Mouse (Mus musculus) heart, postnatal 0 days (tissue): Measurements from ENCODE around the gene Brinp2. TPM values are rescaled to one million over a fixed set of nuclear protein-coding genes. Genes with fewer than 3 reads are reported as not detected.

Source experiments
- ATAC-seq: fragments of 200-750 bp; cut with Nextera tagmentation; 2 replicates; pipeline ENCODE4 v1.8.0; 2017; ENCODE audit warnings: low read depth, moderate number of reproducible peaks, moderate library complexity; ENCODE audit not compliant: insufficient read depth
- DNase-seq: peaks from one replicate; pipeline ENCODE4 v3.0.0-alpha.2; 2016; ENCODE audit warnings: low spot score
- H3K27ac ChIP-seq: fragments of 300-500 bp; sonication (generic); 2 replicates; pipeline ENCODE4 v1.5.1; 2014; ENCODE audit warnings: low read depth, mild to moderate bottlenecking
- H3K27me3 ChIP-seq: fragments of 300-500 bp; sonication (generic); 2 replicates; pipeline ENCODE4 v1.6.1; 2014; ENCODE audit warnings: low read length, mixed read lengths; ENCODE audit not compliant: control insufficient read depth, insufficient read depth
- H3K36me3 ChIP-seq: fragments of 300-500 bp; sonication (generic); replicated peaks from 2 replicates; pipeline ENCODE4 v1.6.1; 2014; ENCODE audit warnings: low read length, mixed read lengths; ENCODE audit not compliant: control insufficient read depth, insufficient read depth
- H3K4me1 ChIP-seq: fragments of 300-500 bp; sonication (generic); 2 replicates; pipeline ENCODE4 v1.6.1; 2014; ENCODE audit warnings: antibody characterized with exemption; ENCODE audit not compliant: control insufficient read depth, insufficient read depth
- H3K4me2 ChIP-seq: fragments of 300-500 bp; sonication (generic); 2 replicates; pipeline ENCODE4 v1.6.1; 2014; ENCODE audit warnings: low read depth, mild to moderate bottlenecking, low read length, moderate library complexity
- H3K4me3 ChIP-seq: fragments of 300-500 bp; sonication (generic); 2 replicates; pipeline ENCODE4 v1.5.1; 2014; ENCODE audit warnings: low read depth, low read length
- H3K9ac ChIP-seq: fragments of 300-500 bp; sonication (generic); replicated peaks from 2 replicates; pipeline ENCODE4 v1.6.1; 2014; ENCODE audit warnings: low read depth, low read length, mixed read lengths
- H3K9me3 ChIP-seq: fragments of 300-500 bp; sonication (generic); replicated peaks from 2 replicates; pipeline ENCODE4 v1.6.1; 2016; ENCODE audit warnings: low read length; ENCODE audit not compliant: control insufficient read depth
- CTCF ChIP-seq: IDR thresholded peaks from 2 replicates; pipeline ENCODE4 v1.5.1; 2016; ENCODE audit warnings: antibody characterized with exemption, control low read depth, low read depth
- EP300 ChIP-seq: IDR thresholded peaks from 2 replicates; pipeline ENCODE4 v1.6.1; 2016; ENCODE audit warnings: antibody characterized with exemption, low read depth
- WGBS: fragments of 180-500 bp; shearing (Covaris S2); extraction: QIAGEN DNeasy Blood & Tissue Kit; methylation state at CpG from one replicate; pipeline ENCODE4 v1.1.7; 2014; 5-methylcytosine and 5-hydroxymethylcytosine counted together
- polyA plus RNA-seq: library from polyadenylated mRNA; unstranded; fragments of >200 nt; fragmentation: Nextera tagmentation; extraction: Ambion mirVana; gene quantifications from 2 replicates; pipeline ENCODE4 v1.2.1, GENCODE M21; 2015
- total RNA-seq: library from RNA; depleted of rRNA; stranded (reverse); fragments of >200 nt; gene quantifications from 2 replicates; pipeline ENCODE4 v1.2.3, GENCODE M21; 2014; ENCODE audit warnings: low replicate concordance

Gene Brinp2
- total and polyA plus RNA-seq, 2 experiments from 2014 or later: 0.08 to 0.27 TPM

- ATAC-seq (no peak), DNase-seq (no peak)
- Histone ChIP-seq H3K4me1 (no peaks in the 10 kb centered on the region), H3K9me3 (no peaks in the 10 kb centered on the region), H3K27me3 (no peaks in the 10 kb centered on the region), H3K4me3 (no peak overlapping the region), H3K36me3 (no peaks in the 10 kb centered on the region), H3K4me2 (no peak overlapping the region), H3K27ac (no peak overlapping the region), H3K9ac (no peak overlapping the region)
- TF ChIP-seq EP300 (no peak), CTCF (no peak)
- WGBS: 82% methylated on average over 2 of the region's 2 CpGs
These were observed 29.2 kb upstream of the Brinp2 start for GRCm38 (mm10) chr1:158385311-158385710.

DNA sequence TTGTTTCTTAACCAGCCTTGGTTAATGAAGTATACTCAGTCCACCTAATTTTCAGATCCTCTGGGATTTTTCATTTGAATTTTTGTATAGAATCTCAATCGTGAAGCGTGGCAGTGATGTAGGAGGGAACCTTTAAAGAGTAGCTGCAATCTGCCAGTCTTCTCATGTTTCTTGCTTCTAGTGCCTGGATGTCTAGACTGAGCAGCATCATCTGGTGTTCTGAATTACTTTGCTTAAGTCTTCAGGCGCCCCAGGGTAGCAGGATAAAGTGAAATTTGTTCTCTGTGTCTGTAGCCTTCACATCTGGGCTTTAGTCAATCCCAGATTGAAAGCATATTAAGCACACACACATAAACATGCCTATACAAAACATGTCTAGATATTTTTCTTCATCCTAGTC, 27.1 kb upstream of the Brinp2 start:
- ATAC-seq: no peak

GRCm38 (mm10) chr1:158382277-158382676, 26.2 kb upstream of the Brinp2 start:
- DNase-seq (no peak), ATAC-seq (no peak)
- TF ChIP-seq EP300: no peak
- TF ChIP-seq CTCF: no peak
- Histone ChIP-seq H3K27ac (no peak overlapping the region), H3K4me2 (no peak overlapping the region), H3K4me3 (no peak overlapping the region), H3K9ac (no peak overlapping the region), H3K9me3 (no peaks in the 10 kb centered on the region), H3K36me3 (no peaks in the 10 kb centered on the region), H3K4me1 (no peaks in the 10 kb centered on the region), H3K27me3 (no peaks in the 10 kb centered on the region)
- WGBS: 74% methylated on average over 6 of the region's 6 CpGs

More for the DNA sequence above, 27.1 kb upstream of the Brinp2 start:
- Histone ChIP-seq H3K36me3 (no peaks in the 10 kb centered on the region), H3K9ac (no peak overlapping the region), H3K4me2 (no peak overlapping the region), H3K4me3 (no peak overlapping the region), H3K9me3 (no peaks in the 10 kb centered on the region), H3K27ac (no peak overlapping the region), H3K4me1 (no peaks in the 10 kb centered on the region), H3K27me3 (no peaks in the 10 kb centered on the region)
- no peak for TF ChIP-seq CTCF
- no peak for TF ChIP-seq EP300
- no peak for DNase-seq
- 65% methylated on average over 3 of the region's 3 CpGs for WGBS

DNA sequence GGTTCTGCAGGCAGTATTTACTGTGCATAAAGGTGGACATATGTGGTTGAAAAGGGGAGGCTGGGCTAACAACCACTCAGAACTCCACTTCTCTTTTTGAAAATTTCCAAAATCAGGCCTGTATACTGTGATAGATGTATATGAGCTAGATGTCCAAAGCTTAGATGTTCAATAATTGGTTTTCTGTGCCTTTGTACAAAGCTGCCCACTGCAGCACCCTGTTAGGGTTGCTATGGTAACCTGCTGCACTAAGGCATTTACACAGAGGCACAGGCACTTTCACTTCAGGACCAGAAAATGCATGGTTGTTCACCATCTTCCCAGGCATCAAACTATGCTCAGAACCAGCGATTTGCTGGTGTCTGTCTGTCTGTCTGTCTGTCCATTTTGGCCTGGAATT, 8.3 kb upstream of the Brinp2 start:
- no peaks in the 10 kb centered on the region for H3K9me3 ChIP-seq
- no peak overlapping the region for H3K4me2 ChIP-seq
- no peak overlapping the region for H3K27ac ChIP-seq
- no peak overlapping the region for H3K9ac ChIP-seq
- H3K27me3 ChIP-seq: peaks cover 21% of the 10 kb centered on the region
- H3K4me1 ChIP-seq: no peaks in the 10 kb centered on the region
- DNase-seq (no peak), ATAC-seq (no peak)
- H3K36me3 ChIP-seq: no peaks in the 10 kb centered on the region
- no peak overlapping the region for H3K4me3 ChIP-seq
- TF ChIP-seq CTCF (no peak), EP300 (no peak)
- 64% methylated on average over 1 of the region's 1 CpGs for WGBS

- WGBS: under 1% methylated on average over 35 of the region's 37 CpGs
- no peaks in the 10 kb centered on the region for H3K9me3 ChIP-seq
- H3K36me3 ChIP-seq: no peaks in the 10 kb centered on the region
- H3K4me3 ChIP-seq: peak overlapping the region; percentile 28
- H3K27me3 ChIP-seq: peaks cover 29% of the 10 kb centered on the region
- no peak for DNase-seq
- H3K4me1 ChIP-seq: no peaks in the 10 kb centered on the region
- ATAC-seq: no peak
- no peak for TF ChIP-seq CTCF
- TF ChIP-seq EP300: no peak
- no peak overlapping the region for H3K27ac ChIP-seq
- H3K4me2 ChIP-seq: peak overlapping the region; percentile 47
- no peak overlapping the region for H3K9ac ChIP-seq
These were observed 6.4 kb upstream of the Brinp2 start for GRCm38 (mm10) chr1:158362292-158363101.

DNA sequence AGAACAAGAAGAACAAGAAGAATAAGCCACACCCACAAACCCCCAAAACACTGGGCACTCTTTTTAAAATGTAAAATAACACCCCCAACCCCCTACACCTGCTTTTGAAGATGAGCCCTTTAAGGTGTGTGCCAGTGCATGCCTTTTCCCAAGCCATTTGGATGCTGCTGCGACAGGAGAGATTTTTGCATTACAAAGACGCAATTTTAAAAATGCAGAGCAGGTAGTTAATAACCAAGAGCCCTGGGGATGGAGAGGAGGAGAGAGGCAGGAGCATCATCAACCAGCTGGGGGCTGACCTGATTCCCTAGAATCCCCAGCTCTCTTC, 5.8 kb upstream of the Brinp2 start, which contains the start of gene Astn1:
Astn1 (plus strand) TSS at position 310 of the 328 bp plus-strand sequence.
- TF ChIP-seq CTCF (no peak), EP300 (no peak)
- peak within 1 kb of the TSS; percentile 28 for H3K4me3 ChIP-seq
- no peaks in the 10 kb centered on the region for H3K36me3 ChIP-seq
- 3% methylated on average over 2 of the region's 2 CpGs for WGBS
- no peak for DNase-seq
- no peaks in the 10 kb centered on the region for H3K9me3 ChIP-seq
- no peak within 1 kb of the TSS for H3K9ac ChIP-seq
- peak within 1 kb of the TSS; percentile 47 for H3K4me2 ChIP-seq
- H3K27ac ChIP-seq: no peak within 1 kb of the TSS
- H3K27me3 ChIP-seq: peaks cover 35% of the 10 kb centered on the region
- no peaks in the 10 kb centered on the region for H3K4me1 ChIP-seq
- ATAC-seq: no peak
